Mouse (Mus musculus) frontal cortex, adult 2 months (tissue): ENCODE data around the gene Lcorl. TPM values are rescaled to one million over a fixed set of nuclear protein-coding genes. Genes with fewer than 3 reads are reported as not detected.

Experiments
- polyA plus RNA-seq: library from polyadenylated mRNA; depleted of rRNA; stranded (reverse); fragments of >200 nt; gene quantifications from 2 replicates; pipeline ENCODE4 v1.2.3, GENCODE M21; 2012; rRNA removed

Lcorl gene
- polyA plus RNA-seq, 1 experiment, result 10.3 TPM

Other genes with a start within 250 kb of the Lcorl start
- gene Fam184b, start 218.0 kb downstream of the Lcorl start, polyA plus RNA-seq, result 7.1 and 7.3 TPM in 2 replicates
- gene Ncapg, start 187.7 kb downstream of the Lcorl start, polyA plus RNA-seq, result 0.30 and 0.50 TPM in 2 replicates